Mouse (Mus musculus): ENCODE measurements at regions not wholly inside any gene's neighbourhood (a gene's known extent, or its start where the extent isn't known, plus 50 kb on each side); places are given as distances from the start of the nearest gene placed in this dataset.

GRCm38 (mm10) chr11:45592335-45592734 is 259.5 kb upstream of the Clint1 start:
- TF ChIP-seq POLR2A (IDR thresholded peaks at IDR 0.05; ENCODE audit: borderline replicate concordance, extremely low read depth, low read depth, low read length) (no peak), CTCF (IDR thresholded peaks at IDR 0.05; ENCODE audit: insufficient read depth, low read length) (no peak)

All from lung, adult 2 months (tissue).